Mouse (Mus musculus) cerebellum, postnatal 4 days (tissue): ENCODE data around the gene Tns1.

Experiments used
- DNase-seq, 2 experiments: peaks; one replicate each; pipeline ENCODE4 v3.0.0; 2022; ENCODE audit warnings: low spot score in 2 of 2, mixed read lengths in 1 of 2

The Tns1 gene

DNA sequence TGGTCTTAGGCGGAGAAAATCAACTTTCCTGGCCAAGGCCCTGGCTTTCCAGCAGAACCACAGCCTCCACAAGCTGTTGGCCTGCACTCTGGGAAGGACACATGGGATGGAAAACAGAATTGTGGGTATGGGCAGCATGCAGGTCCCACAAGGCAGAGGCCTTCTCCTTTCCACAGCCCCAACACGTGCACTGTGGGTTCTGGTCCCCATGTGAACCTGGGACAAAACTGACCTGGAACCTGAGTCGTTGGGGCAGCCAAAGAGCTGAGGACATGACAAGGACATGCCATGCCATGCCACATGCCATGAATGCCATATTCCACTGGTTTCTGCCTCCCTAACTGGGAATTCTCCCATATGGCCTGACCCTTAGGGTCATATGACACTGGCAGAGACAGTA is 263.8 kb downstream of the Tns1 start:
- no peak for DNase-seq
